Mouse (Mus musculus): ENCODE measurements around the gene Rab43. TPM values are rescaled to one million over a fixed set of nuclear protein-coding genes. Genes with fewer than 3 reads are reported as not detected.

Rab43 gene
- polyA plus RNA-seq, 1 experiment from 2014 or later: 11.7 TPM

DNA sequence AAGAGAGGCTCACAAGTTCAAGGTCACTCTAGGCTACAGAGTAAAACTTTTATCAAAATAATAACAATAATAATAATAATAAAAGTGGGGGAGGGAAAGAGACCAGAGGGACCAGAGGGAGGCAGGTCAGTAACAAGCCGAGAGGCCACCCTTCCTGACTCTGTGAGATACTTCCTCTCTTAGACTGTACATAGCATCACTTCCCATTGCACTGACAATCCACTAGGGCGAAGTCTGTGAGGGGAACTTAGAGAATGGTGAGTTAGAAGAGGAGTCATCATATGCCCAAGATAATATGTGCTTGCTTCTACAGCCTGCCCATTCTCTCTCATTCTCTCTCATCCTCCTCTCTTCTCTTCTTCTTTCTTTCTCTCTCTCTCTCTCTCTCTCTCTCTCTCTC, 5.9 kb downstream of the Rab43 start:
- Histone ChIP-seq H3K27me3 (replicated peaks; ENCODE audit: control insufficient read depth, insufficient read depth, low read length) (no peaks in the 10 kb centered on the region), H3K4me1 (replicated peaks; ENCODE audit: control insufficient read depth, insufficient read depth, low read length) (peaks cover 11% of the 10 kb centered on the region), H3K27ac (ENCODE audit: low read depth) (no peak overlapping the region), H3K9me3 (ENCODE audit: control insufficient read depth, low read length) (no peaks in the 10 kb centered on the region), H3K4me2 (ENCODE audit: low read length) (no peak overlapping the region), H3K9ac (ENCODE audit: low read length) (no peak overlapping the region), H3K36me3 (ENCODE audit: control insufficient read depth, insufficient read depth, low read length) (no peaks in the 10 kb centered on the region), H3K4me3 (ENCODE audit: low read depth, low read length) (no peak overlapping the region)
- WGBS: 69% methylated on average over 2 of the region's 2 CpGs
- DNase-seq (ENCODE audit: low spot score) (no peak), ATAC-seq (replicated peaks; ENCODE audit: low FRiP score, low TSS enrichment, low read depth) (no peak)

DNA sequence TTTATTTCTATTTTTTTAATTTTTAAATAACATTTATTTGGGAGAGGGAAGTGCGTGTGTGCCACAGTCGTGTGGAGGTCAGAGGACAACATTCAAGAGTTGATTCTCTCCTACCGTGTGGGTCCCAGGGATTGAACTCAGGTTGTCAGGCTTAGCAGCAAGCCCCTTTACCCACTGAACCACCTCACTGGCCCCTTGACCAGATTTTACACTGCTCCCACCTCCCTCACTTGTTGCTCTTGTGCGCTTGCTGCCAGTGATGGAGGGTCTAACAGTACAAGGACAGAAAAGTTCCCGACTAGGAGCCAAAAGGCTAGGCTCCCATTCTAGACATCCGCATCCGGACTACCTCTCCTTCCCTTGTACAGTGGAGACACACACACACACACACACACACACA, 6.5 kb downstream of the Rab43 start:
- Histone ChIP-seq H3K4me3 (ENCODE audit: low read depth, low read length) (no peak overlapping the region), H3K9ac (ENCODE audit: low read length) (no peak overlapping the region), H3K36me3 (ENCODE audit: control insufficient read depth, insufficient read depth, low read length) (no peaks in the 10 kb centered on the region), H3K27ac (ENCODE audit: low read depth) (no peak overlapping the region), H3K4me2 (ENCODE audit: low read length) (no peak overlapping the region), H3K4me1 (replicated peaks; ENCODE audit: control insufficient read depth, insufficient read depth, low read length) (peaks cover 11% of the 10 kb centered on the region), H3K27me3 (replicated peaks; ENCODE audit: control insufficient read depth, insufficient read depth, low read length) (no peaks in the 10 kb centered on the region), H3K9me3 (ENCODE audit: control insufficient read depth, low read length) (no peaks in the 10 kb centered on the region)
- DNase-seq (ENCODE audit: low spot score) (no peak), ATAC-seq (replicated peaks; ENCODE audit: low FRiP score, low TSS enrichment, low read depth) (no peak)
- WGBS: 86% methylated on average over 7 of the region's 7 CpGs

DNA sequence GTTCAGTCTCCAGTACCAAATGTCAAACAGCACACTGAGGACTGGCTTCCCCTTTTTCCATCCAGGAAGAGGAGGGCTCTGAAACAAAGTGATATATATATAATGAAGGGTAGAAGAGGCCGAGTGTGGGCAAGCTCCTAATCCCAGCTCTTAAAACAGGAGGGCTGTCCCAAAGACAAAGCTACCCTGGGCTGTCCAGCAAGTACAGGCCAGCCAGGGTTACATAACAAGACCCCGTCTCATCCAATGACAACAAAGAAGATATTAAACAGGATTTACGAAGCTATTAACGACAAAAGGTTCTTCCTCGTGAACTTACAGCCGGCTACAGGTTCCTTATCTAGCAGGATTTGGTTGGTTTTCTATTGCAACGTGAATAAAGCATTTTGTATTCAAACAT, 7.1 kb downstream of the Rab43 start:
- Histone ChIP-seq H3K36me3 (ENCODE audit: control insufficient read depth, insufficient read depth, low read length) (no peaks in the 10 kb centered on the region), H3K4me1 (replicated peaks; ENCODE audit: control insufficient read depth, insufficient read depth, low read length) (0 out of 2 replicates have a peak, but pooled peaks cover 5% of the 10 kb centered on the region), H3K27ac (ENCODE audit: low read depth) (no peak overlapping the region), H3K4me3 (ENCODE audit: low read depth, low read length) (no peak overlapping the region), H3K9me3 (ENCODE audit: control insufficient read depth, low read length) (no peaks in the 10 kb centered on the region), H3K9ac (ENCODE audit: low read length) (no peak overlapping the region), H3K4me2 (ENCODE audit: low read length) (no peak overlapping the region), H3K27me3 (replicated peaks; ENCODE audit: control insufficient read depth, insufficient read depth, low read length) (no peaks in the 10 kb centered on the region)
- WGBS: 64% methylated on average over 7 of the region's 7 CpGs
- ATAC-seq (replicated peaks; ENCODE audit: low FRiP score, low TSS enrichment, low read depth): no peak
- no peak for DNase-seq (ENCODE audit: low spot score)

DNA sequence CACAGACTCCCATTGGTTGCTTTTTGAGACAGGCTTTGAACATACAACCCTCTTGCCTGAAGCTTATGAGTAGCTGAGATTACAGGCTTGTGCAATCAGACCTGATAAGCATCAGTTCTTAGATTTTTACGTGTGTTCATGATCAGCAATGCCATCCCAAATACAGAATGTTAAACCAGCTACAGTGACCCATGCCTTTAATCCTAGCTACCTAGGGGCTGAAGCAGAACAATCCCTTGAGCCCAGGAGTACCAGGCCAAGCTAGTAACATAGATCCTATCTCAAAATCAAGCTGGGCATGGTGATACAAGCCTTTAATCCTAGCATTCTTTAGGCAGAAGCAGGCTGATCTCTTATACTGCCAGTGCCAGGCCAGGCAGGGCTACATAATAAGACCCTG, 7.9 kb downstream of the Rab43 start:
- no peak overlapping the region for H3K27ac ChIP-seq (ENCODE audit: low read depth)
- H3K9ac ChIP-seq (ENCODE audit: low read length): no peak overlapping the region
- no peak overlapping the region for H3K4me2 ChIP-seq (ENCODE audit: low read length)
- no peaks in the 10 kb centered on the region for H3K27me3 ChIP-seq (replicated peaks; ENCODE audit: control insufficient read depth, insufficient read depth, low read length)
- no peak overlapping the region for H3K4me3 ChIP-seq (ENCODE audit: low read depth, low read length)
- 0 out of 2 replicates have a peak, but pooled peaks cover 3% of the 10 kb centered on the region for H3K4me1 ChIP-seq (replicated peaks; ENCODE audit: control insufficient read depth, insufficient read depth, low read length)
- DNase-seq (ENCODE audit: low spot score): no peak
- H3K9me3 ChIP-seq (ENCODE audit: control insufficient read depth, low read length): no peaks in the 10 kb centered on the region
- ATAC-seq (replicated peaks; ENCODE audit: low FRiP score, low TSS enrichment, low read depth): no peak
- no peaks in the 10 kb centered on the region for H3K36me3 ChIP-seq (ENCODE audit: control insufficient read depth, insufficient read depth, low read length)
- 91% methylated on average over 1 of the region's 1 CpGs for WGBS

DNA sequence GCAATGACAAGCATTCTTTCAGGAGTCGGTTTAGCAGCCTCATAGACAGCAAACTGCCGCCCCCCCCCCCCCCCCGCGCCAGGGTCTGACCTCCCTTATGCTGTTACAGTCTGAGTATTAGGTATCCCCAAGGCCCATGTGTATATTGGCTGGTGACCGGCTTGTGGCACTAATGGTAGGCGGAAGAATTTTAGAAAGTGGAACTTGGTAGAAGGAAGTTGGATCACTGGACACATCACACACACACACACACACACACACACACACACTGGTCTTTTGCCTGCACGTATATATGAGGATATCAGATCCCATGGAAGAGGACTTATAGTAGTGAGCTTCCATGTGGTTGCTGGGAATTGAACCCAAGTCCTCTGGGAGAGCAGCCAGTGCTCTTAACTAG, 9.5 kb downstream of the Rab43 start:
- Histone ChIP-seq H3K9ac (ENCODE audit: low read length) (no peak overlapping the region), H3K4me1 (replicated peaks; ENCODE audit: control insufficient read depth, insufficient read depth, low read length) (0 out of 2 replicates have a peak, but pooled peaks cover 3% of the 10 kb centered on the region), H3K36me3 (ENCODE audit: control insufficient read depth, insufficient read depth, low read length) (no peaks in the 10 kb centered on the region), H3K4me3 (ENCODE audit: low read depth, low read length) (no peak overlapping the region), H3K27ac (ENCODE audit: low read depth) (no peak overlapping the region), H3K27me3 (replicated peaks; ENCODE audit: control insufficient read depth, insufficient read depth, low read length) (no peaks in the 10 kb centered on the region), H3K9me3 (ENCODE audit: control insufficient read depth, low read length) (no peaks in the 10 kb centered on the region), H3K4me2 (ENCODE audit: low read length) (no peak overlapping the region)
- no peak for ATAC-seq (replicated peaks; ENCODE audit: low FRiP score, low TSS enrichment, low read depth)
- no peak for DNase-seq (ENCODE audit: low spot score)
- WGBS: 70% methylated on average over 7 of the region's 7 CpGs

DNA sequence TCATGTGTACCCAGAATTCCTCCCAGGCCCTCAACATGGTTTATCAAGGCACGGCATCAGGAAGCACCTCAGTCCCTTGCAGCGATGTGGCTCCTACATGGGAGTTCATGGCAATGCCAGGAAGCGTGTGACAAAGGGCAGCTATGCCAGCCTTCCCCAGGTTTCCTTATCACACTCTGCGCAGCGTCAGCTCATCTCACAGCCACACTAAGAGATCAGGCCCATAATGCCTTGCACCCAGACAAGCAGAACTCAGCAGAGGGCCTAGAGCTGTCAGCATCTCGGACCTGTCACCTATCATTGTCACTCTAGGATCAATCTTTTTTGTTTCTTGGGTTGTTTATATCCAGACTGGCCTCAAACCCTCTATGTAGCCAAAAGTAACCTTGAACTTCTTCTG, 12.4 kb downstream of the Rab43 start:
- WGBS: 90% methylated on average over 6 of the region's 6 CpGs
- no peak overlapping the region for H3K27ac ChIP-seq (ENCODE audit: low read depth)
- no peak for ATAC-seq (replicated peaks; ENCODE audit: low FRiP score, low TSS enrichment, low read depth)

DNA sequence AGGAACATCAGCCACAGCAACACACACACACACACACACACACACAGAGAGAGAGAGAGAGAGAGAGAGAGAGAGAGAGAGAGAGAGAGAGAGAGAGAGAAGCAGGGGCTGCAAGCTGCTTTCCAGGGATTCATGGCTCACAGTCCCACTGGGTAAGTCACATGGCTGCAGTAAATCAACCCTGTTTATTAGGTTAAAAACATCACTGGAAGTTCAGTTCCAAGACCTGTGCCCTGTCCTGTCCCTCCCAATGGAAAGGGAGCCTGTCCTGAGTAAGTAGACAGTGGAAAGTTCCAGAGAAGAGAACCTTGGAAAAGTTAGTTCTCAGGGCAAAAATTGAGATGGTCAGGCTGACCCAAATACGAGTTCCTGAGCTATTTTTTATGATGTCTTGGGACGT, 14.6 kb downstream of the Rab43 start:
- Histone ChIP-seq H3K9ac (ENCODE audit: low read length) (no peak overlapping the region), H3K27me3 (replicated peaks; ENCODE audit: control insufficient read depth, insufficient read depth, low read length) (no peaks in the 10 kb centered on the region), H3K27ac (ENCODE audit: low read depth) (no peak overlapping the region), H3K36me3 (ENCODE audit: control insufficient read depth, insufficient read depth, low read length) (peaks cover 4% of the 10 kb centered on the region; the same call in 1 of the 2 replicates), H3K4me2 (ENCODE audit: low read length) (no peak overlapping the region), H3K9me3 (ENCODE audit: control insufficient read depth, low read length) (no peaks in the 10 kb centered on the region), H3K4me1 (replicated peaks; ENCODE audit: control insufficient read depth, insufficient read depth, low read length) (no peaks in the 10 kb centered on the region), H3K4me3 (ENCODE audit: low read depth, low read length) (no peak overlapping the region)
- WGBS: 10% methylated on average over 2 of the region's 2 CpGs
- no peak for DNase-seq (ENCODE audit: low spot score)
- no peak for ATAC-seq (replicated peaks; ENCODE audit: low FRiP score, low TSS enrichment, low read depth)

More for the DNA sequence above, 12.4 kb downstream of the Rab43 start:
- Histone ChIP-seq H3K9me3 (ENCODE audit: control insufficient read depth, low read length) (no peaks in the 10 kb centered on the region), H3K9ac (ENCODE audit: low read length) (no peak overlapping the region), H3K4me3 (ENCODE audit: low read depth, low read length) (no peak overlapping the region), H3K27me3 (replicated peaks; ENCODE audit: control insufficient read depth, insufficient read depth, low read length) (no peaks in the 10 kb centered on the region), H3K4me2 (ENCODE audit: low read length) (no peak overlapping the region), H3K4me1 (replicated peaks; ENCODE audit: control insufficient read depth, insufficient read depth, low read length) (no peaks in the 10 kb centered on the region), H3K36me3 (ENCODE audit: control insufficient read depth, insufficient read depth, low read length) (no peaks in the 10 kb centered on the region)
- DNase-seq (ENCODE audit: low spot score): no peak

DNA sequence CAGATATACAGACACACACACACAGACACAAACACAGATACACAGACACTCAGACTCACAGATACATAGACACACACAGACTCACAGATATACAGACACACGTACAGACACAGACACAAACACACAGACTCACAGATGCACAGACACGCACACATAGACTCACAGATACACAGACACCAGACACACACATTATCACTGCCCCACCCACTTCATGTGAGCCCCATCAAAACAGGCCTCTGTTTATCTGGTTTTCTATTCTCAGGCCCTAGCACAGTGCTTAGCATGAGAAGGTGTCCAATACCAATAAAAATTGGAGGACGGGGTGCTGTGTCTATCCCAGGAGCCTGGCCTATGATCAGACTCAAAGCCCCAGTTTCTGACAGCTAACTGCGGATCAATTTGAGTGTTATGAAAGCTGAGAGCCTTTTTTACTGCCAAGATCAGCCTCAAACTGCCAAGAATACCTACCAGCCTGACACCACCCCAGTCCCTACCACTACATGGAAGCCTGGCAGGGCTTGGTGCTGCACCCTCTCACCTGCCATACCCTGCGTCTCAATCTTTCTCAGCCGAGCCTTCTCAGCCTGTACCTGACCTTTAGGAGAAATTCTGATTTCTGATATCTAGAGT, 15.6 kb downstream of the Rab43 start:
- DNase-seq (ENCODE audit: low spot score) (no peak), ATAC-seq (replicated peaks; ENCODE audit: low FRiP score, low TSS enrichment, low read depth) (no peak)
- H3K27me3 ChIP-seq (replicated peaks; ENCODE audit: control insufficient read depth, insufficient read depth, low read length): no peaks in the 10 kb centered on the region
- no peak overlapping the region for H3K27ac ChIP-seq (ENCODE audit: low read depth)
- 66% methylated on average over 6 of the region's 6 CpGs for WGBS
- no peaks in the 10 kb centered on the region for H3K9me3 ChIP-seq (ENCODE audit: control insufficient read depth, low read length)
- peaks cover 8% of the 10 kb centered on the region; the same call in 1 of the 2 replicates for H3K36me3 ChIP-seq (ENCODE audit: control insufficient read depth, insufficient read depth, low read length)
- no peak overlapping the region for H3K4me2 ChIP-seq (ENCODE audit: low read length)
- H3K9ac ChIP-seq (ENCODE audit: low read length): no peak overlapping the region
- no peak overlapping the region for H3K4me3 ChIP-seq (ENCODE audit: low read depth, low read length)
- H3K4me1 ChIP-seq (replicated peaks; ENCODE audit: control insufficient read depth, insufficient read depth, low read length): no peaks in the 10 kb centered on the region

DNA sequence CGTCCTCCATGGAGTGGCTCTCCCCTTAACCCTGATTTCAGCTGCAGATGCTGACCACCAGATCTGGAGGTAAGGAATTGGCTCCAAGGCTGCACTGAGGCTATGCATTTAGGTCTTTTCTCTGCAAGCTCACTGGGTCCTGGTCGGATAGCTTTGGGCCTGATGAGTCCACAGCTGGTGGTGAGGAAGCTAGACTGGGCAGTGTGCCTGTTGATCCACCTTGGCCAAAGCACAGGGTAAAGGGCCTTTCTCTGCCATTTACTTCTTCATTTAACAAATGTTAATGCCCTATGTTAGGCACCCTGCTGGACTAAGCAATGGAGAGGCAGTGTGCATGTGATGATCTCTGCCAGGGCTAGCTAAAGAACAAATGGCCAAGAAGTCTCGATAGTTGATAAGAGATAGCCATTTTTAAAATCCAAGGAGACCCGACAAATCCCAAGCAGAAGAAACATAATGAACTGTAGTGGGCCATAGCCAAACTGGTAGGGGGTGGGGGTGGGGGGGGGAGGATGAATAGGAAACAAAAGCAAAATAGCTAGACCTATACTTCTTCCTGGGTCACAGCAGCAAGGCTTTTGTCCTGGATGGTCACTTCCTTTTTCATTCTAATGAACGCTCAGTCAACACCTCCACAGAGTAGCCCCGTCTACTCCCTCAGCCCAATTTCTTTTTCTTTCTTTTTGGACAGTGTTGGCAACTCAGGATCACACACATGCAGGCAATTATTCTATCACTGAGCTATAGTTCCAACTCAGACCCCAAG, 16.4 kb downstream of the Rab43 start:
- WGBS: 71% methylated on average over 6 of the region's 6 CpGs
- DNase-seq (ENCODE audit: low spot score) (no peak), ATAC-seq (replicated peaks; ENCODE audit: low FRiP score, low TSS enrichment, low read depth) (no peak)
- H3K27me3 ChIP-seq (replicated peaks; ENCODE audit: control insufficient read depth, insufficient read depth, low read length): no peaks in the 10 kb centered on the region
- no peaks in the 10 kb centered on the region for H3K4me1 ChIP-seq (replicated peaks; ENCODE audit: control insufficient read depth, insufficient read depth, low read length)
- H3K9me3 ChIP-seq (ENCODE audit: control insufficient read depth, low read length): no peaks in the 10 kb centered on the region
- no peak overlapping the region for H3K9ac ChIP-seq (ENCODE audit: low read length)
- H3K4me3 ChIP-seq (ENCODE audit: low read depth, low read length): no peak overlapping the region
- H3K27ac ChIP-seq (ENCODE audit: low read depth): no peak overlapping the region
- H3K36me3 ChIP-seq (ENCODE audit: control insufficient read depth, insufficient read depth, low read length): peaks cover 8% of the 10 kb centered on the region; the same call in 1 of the 2 replicates
- H3K4me2 ChIP-seq (ENCODE audit: low read length): no peak overlapping the region

All from intestine, embryonic 14.5 days (tissue).